Mouse (Mus musculus) ovary, adult 18-20 months (tissue): ENCODE data around the gene Irs2.

ENCODE experiments used
- DNase-seq: peaks from one replicate; pipeline ENCODE4 v3.0.0; 2022; ENCODE audit warnings: low spot score, mixed read lengths

The Irs2 gene

DNA sequence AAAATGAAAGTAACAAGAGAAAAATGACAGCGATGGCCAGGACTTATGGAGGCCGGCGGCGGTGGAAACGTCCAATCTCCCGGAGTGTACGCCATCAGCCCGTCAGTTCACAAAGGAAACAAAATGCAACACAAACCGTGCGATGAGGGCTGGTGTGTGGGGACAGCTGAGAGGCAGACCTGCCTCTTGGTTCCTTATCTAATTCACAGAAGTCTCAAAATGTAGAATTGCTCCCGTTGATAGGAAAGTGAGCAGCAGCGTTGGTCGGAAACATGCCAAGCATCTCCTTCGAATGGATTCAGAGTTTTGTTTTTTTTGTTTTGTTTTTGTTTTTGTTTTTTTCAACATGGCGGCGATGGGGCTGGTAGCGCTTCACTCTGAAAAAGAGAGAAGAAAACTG is 21.6 kb downstream of the Irs2 start:
- DNase-seq: no peak

DNA sequence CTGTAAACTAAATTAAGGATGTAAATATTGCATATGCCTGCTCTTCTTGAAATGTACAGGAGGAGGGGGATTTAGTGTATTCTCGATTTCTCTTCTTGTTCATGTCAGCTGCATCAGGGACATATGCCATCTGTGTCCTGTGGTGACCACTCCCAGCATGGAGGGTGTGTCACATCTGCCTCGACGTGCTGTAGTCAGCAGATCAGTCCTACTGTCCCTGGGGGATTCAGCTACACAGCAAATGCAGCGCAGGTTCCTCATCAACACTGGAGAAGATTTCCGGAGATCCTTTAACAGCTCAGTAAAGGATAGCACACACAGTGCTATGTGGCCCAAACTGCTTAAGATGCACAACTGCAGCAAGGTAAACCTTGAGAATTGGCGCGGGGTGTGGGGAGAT is 23.2 kb downstream of the Irs2 start:
- DNase-seq: no peak

DNA sequence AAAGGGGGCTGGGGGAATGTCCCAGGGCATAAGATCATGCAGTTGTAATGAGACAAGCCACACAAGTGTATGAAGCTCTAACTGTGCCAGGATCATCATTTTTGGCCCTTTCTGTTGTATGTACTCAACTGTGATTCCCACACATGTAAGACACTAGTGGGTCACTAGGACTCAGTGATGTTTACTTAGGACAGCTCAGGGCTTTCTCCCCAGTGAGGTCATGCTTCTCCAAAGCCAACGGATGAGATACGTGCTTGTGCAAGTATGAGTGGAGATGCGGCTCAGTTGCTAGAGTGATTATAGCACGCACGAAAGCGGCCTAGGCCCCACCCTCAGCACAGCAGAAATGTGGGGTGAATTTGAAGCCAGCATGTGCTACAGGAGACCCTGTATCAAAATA is 27.4 kb downstream of the Irs2 start:
- DNase-seq: no peak

DNA sequence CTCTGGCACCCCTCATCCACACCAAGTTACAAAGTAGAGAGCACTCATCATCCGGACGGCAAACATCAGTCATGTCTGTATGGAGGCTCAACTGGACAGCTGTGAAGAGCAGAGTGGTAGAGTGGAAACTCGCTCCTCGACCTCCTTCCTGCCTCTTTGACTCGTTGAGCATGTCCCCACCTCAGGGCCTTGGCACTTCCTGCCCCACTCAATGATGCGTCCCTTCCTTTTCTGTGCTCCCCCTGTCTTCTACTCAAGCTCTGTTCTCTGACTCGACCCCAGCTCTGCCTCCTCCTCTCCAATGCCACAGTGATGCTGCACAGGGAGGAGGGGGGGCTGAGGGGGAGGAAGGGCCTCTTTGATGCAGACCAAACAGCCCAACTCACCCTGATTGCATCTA is 28.3 kb downstream of the Irs2 start:
- DNase-seq: no peak

DNA sequence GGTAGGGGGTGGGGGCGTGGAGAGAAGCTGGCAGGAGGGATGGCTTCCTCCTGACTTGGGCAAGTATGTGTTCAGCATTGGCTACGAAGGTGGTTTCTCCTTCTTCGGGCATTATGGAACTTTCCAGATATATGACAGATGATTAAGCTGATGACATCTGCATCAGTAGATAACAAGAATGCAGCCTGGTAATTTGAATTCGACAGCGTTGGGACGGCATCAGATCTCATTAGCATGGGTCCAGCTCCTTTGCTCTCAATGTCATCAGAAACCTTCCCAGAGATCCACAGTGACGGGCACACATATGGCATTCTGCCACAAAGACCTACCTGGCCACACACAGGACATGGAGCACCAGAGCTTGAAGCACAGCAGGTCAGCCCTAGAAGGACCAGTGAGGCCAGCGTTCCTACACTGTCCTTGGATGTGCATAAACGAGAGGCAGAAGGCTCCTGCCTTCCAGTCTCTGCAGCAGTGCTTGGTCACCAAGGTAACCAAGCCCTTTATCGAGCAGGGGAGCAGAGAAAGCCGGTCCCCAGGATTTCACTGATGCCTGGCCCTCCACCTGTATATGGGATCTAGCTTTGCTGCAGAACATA is 29.0 kb downstream of the Irs2 start:
- no peak for DNase-seq

DNA sequence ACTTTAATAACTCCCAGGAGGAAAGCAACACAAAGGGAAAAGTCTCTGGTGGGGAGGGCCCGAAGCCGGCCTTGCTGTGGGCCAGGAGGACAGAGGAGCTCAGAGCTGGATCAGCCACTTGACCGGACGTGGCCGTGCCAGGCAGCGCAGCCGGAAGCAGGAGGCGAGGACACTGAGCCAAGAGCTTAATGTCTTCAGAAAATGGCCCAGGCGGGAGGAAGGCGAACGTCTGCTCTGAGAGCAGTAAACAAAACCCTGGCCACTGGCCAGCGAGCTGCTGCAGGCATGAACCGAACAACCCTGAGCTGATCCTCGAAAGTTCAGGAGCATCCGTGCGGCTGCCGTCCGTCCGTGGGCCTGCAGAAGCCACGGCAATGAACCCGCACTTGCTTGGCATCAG is 29.9 kb downstream of the Irs2 start:
- DNase-seq: peak; percentile 53

DNA sequence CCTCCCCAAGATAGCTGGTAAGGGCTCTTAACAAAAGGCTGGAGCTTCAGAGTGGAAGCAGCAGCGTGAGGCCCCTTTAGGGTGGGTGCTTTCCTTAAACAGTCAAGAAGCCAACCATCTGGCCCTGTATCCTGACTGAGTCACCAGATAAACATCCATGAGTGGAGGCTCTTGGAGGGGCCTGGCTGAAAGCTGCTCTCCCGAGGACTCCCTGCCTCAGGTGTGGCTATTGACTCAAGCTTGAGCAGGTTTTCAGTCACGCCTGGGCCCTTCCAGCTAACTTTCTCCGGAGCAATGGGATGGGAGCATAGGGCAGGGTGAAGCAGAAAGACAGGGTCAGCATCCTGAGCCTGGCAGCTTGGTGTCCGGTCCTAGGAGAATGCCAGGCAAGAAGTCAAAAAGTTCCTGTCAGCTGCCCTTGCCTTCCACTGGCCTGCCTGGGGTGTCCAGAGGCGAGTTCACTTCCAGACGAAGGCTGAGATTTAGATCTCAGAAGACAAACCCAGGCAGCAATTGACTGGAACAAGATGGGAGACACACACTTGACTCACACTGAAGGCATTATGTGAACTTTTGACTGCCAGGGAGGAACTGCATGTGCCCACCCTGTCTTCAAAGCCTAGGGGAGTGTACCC is 30.4 kb downstream of the Irs2 start:
- DNase-seq: no peak

DNA sequence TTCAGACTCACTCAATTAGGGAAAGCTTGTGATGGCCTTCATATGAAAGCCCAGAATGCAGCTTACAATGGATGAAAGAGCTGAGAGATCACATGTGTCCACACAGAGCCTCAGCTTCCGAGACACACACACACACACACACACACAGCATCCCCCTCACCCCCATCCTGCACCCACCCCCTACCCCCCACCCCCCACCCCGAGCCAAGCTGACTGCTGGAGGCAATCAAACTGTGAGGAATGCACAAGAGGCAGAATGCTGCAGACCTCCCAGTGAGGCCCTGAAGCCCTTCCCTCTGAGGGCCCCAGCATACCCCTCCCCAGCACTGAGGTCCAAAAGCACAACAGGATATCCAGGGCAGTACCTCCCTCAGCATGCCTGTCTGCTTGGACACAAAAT is 33.6 kb downstream of the Irs2 start:
- no peak for DNase-seq

DNA sequence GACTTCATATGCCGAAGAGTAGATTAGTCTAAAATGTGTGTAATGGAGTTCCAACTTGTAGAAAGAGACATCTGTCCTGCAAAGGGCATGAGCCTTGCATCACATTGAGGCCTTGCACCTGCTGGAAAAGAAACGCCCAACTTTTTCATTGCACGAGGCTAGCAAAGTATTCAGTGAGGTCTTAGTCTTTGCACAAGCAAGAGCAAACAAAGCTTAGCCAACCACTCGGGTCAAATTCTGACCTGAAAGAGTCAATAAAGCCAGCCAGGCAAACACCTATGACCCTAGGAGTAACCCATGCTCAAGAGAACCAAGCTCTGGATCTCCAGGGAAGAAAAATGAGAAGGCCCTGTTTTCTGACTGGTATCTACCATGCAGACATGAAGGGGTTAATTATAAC is 34.1 kb downstream of the Irs2 start:
- no peak for DNase-seq

DNA sequence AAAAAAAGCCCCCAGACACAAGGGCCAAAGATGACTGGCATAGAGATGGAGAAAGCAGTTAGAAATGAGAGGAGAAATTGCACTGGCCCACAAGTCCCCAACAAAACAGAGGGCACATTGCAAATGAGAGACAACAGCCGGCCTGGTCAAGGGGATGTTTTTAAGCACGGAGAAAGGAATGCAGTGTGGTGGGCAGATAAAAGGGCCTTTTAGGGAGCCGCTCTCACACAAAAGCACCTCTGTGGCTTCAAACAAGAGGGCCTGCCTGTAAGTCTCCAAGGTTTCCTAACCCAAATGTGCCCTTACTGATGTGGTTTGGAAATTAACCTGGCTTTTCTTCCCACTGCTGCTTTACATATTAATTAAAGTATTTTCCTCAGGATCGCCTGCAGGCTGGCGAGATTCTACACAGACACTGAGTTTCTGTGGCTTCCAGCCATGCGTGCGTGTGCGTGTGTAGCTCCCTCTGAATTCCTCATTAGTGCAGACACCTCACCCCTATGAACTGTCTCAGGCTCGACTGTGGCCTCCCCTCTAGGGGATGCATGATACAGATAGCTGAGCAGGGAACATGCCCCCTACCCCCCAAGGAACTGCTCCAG is 35.3 kb downstream of the Irs2 start:
- DNase-seq: no peak

DNA sequence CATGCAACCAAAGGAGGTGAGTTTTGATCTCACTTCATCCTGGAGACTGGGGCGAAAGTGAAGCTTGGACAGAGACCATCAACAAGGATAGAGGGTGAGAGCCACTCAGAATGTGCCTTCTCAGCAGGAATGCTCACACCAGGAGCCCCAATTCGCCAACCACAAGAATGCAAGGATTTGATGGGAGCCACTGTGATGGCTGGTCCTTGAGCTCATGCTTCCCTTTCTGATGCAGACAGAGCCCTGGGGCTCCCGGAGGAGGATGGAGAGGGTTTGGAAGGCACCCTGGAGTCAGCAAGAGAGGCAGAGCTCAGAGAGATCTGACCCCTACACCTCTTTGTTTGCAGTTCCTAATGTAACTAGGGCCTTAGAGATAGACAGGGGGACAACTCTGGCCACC is 36.3 kb downstream of the Irs2 start:
- no peak for DNase-seq

DNA sequence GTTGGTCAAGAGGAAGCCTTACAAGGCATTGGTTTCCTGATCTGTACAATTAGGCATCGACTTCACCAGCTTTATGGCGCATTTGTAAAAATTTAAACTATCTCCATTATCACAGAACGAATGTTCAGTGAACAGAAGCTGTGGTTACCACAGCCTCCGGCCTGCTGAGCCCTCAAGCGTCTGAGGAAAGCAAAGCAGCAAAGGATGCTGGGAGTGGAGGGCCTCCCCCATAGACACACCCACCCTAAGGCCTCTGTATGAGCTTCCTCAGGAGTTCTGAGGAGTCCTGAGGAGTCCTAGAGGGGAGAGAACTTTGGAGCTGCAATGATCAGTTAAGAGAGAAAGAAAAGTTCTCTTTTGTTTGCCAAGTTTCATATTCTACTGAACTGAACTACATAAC is 36.7 kb downstream of the Irs2 start:
- no peak for DNase-seq

DNA sequence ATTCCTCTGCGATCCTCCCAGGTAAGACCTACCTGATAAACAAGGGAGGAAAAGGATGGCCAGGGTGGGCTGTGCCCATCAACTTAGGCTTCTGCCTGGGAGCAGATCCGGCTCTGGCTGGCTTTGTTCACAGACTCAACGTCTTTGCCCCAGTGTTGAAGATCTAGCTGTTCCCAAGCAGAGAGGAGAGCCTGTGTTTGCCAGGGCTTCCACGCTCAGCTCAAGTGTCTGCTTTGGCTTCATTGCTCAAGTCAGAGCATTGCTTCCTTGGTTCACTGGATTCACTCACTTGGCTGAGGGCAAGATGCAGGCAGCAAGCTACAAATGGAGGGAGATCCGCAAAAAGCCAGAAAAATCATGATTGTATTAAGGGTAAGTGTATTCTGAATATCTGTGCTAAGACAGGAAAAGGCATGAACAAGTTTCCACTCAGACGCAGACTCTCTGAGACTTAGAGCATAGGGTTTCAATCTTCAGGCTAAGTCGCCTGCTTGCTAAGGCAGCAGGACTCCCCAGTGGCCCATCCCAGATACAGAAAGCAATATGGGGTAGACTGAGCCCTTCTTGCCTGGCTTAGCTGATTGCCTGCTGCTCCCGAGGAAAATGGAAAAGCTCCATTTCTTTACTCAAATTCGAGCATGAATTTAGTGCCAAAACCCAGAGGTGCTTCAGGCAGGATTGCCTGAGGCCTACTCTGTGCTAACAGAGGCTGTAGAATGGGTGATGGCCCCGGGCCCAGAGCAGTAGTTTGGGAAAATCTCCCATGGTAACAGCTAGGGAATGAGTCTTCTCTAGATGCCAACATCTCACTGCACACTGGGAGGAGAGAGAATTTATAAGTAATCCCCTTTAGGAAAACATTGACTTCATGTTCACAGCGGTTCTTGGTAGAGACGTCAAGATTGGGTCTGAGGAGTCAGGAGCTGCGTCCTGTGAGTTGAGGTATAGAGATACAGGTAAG is 37.5 kb downstream of the Irs2 start:
- no peak for DNase-seq

DNA sequence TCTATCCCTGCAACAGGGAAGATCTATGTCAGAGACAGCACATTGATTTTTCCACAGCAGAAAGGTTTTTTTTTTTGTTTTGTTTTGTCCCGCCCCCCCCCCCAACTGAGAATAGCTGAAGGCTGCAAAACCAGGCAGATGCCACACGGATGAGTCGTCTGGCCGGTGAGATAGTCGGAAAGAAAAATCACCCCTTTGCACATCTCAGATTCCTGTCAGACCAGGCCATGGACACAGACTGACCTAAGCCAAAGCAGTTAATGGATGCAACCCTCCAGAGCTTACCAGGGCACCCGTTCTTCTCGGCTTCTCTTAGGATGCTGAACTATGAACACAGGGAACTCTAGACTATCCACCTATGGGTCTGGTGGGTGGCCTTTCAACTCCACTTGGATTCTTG is 39.6 kb downstream of the Irs2 start:
- no peak for DNase-seq

DNA sequence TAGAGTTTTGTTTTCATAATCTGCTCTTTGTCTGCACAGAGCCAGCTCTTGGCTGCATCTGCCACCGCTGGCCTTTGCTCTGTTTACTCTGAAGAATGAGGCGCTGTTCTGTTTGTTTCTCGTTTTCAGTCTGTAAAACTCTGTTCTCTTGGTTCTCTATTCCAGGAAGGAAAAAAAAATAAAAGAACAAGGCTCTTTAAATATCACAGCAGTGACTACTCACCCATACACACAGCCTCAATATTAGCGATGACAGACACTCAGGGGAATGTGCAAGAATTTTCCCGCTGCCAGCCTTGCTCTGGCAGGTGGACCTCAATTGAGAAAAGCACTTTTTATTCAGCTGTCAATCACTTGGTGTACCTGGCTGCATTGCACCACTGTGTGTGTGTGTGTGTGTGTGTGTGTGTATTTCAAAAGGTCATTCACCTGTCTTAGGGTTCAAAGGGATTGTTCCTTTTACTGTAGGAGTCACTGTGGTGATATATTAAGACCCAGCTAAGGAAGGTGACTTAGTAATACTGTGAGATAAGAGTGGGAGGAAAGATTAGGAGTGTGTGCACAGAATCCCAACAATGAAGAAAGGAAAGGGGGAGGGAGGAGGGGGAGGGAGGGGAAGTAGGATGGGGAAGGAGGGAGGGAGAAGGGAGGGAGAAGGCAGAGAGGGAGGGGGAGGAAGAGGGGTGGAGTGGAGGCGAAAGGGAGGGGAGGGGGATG is 42.7 kb downstream of the Irs2 start:
- no peak for DNase-seq

DNA sequence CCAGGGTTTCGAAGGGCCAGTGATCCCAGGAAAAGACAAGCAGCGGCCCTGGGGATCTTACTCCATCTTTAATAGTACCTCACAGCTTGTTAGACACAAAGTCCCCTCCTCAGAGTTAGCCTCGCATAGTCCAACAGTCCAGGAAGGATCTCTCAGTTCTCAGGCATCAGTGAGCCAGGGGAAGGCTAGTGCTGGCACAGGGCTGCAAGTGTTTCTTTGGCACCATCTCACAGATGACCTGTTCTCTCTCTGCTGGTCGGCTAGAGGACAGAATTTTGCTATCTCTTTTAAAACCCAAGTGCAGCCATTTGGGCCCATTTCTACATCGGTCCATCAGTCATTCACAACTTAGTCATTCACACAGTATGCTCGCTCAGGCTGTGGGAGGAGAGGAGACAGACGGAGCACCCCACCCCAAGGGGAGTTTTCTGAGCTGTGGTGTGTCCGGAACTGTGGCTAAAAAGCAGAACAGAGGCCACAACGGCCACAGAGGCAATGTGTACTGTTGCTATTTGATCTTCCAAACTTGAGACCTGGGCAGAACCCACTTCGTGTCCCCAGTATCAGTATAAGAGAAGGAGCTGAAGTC is 43.7 kb downstream of the Irs2 start:
- DNase-seq: no peak

DNA sequence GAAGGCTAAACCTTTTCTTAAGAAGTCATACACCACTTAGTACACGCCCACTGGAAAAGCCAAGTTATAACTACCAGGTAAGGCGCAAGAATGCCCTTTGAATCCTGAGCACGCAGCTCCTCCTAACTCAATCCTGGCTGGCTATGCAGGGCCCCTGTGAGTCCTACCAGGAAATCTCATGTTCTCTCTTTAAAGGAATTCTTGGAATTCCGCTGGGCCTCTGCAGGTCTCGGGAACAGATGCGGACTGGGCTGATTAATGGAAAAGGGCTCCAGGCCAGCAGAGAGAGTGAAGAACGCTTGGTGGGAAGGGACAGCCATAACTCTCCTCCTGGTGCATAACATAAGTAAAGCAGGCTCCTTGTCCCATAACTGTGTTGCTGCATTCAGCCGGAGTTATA is 46.3 kb downstream of the Irs2 start:
- no peak for DNase-seq

DNA sequence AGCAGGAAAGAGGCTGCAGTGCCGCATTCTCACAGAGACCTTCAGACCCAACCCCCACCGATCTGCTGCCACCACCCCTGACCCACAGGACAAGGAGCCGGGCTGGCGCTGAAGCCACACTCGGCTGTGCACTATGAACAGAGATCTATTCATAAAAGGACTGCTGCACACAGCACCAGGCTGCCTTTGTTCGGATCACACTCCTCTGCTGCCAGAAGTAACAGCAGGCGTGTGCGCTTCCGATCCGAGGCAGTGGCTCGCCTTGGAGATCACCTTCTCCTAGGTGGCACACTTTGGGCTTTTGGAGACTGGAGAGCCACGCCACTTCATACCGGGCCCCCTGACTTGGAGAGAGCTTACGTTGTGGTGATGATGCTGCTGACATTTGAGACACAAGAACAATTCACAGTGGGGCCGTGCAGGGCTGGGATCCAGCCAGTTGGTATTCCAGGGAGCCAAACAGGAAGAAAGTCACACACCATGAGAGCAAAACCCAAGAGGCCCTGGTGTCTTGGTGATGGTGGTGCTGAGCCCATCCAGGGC is 47.9 kb downstream of the Irs2 start:
- DNase-seq: no peak

DNA sequence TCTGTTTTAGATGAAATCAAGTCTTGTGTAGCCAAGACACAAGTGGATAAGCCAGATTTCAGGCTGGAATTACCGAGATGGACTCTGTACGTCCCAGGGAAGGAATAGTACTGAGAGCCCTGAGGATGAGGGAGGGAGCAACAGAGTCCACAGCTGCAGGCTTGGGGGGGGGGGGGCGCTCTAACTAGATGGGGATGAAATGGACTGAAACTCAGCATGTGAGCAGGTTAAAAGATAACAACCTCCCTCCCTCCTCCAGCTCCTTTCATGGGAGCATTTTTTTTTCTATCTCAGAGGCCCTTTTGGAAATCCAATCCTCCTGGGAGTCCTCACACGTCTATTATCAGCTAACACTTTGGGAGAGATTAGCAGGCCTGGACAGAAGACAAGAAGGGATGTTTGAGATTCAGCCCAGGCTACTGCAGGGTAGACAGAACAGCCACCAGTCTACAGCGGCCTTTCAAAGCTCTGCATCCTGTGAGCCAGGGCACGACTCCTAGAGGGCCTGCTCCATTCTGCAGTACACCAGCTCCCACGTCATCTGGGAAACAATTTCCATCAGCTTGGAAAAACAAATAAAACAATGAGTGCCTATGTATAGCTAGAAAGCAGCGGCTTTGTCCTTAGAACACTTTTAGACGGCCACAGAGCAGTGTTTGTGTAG is 50.8 kb downstream of the Irs2 start:
- DNase-seq: no peak

DNA sequence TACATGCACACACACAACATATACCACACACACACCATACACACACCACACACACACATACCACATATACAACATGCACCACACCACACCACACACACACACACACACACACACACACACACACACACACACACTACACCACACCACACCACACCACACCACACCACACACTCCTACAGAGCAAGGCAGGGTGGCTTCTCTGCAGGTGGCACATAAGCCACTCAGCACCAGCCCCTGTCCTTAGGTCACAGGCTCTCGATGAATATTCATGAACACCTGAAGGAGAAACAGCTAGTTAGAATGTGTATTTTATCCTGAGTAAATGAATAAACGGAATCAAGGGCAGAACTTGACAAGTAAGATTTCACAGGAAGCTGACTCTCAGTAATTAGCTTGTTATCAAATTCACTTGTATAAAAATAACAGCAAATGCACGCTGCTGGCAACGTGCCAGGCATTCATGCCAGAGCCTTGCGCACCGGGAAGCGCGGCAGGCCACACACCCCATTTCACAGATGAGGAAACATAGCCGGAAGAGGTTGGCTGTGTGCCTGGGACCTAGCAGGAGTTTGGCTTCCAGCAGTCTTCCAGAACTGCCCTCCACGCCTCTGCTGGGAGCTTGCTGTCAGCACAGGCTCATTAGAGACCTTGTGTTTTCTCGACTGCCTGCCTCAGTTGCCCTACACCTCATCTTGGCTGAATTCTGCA is 54.8 kb downstream of the Irs2 start:
- DNase-seq: peak; percentile 57
